Mouse (Mus musculus) bone marrow, adult 2 months (tissue): Measurements from ENCODE around the gene Spata32.
A peak's percentile ranks its signal among the peaks of the same experiment; 100 is the strongest.

Source experiments
- CTCF ChIP-seq: fragments of 200-500 bp; IDR thresholded peaks from 2 replicates; pipeline ENCODE4 v1.5.1; 2011; ENCODE audit warnings: low read length, control low read depth; ENCODE audit not compliant: control insufficient read depth, insufficient read depth
- POLR2A ChIP-seq: fragments of 200-500 bp; IDR thresholded peaks from 2 replicates; pipeline ENCODE4 v1.6.1; 2011; ENCODE audit warnings: low read depth, mild to moderate bottlenecking, control low read depth, low read length, borderline replicate concordance; ENCODE audit not compliant: control insufficient read depth

DNA sequence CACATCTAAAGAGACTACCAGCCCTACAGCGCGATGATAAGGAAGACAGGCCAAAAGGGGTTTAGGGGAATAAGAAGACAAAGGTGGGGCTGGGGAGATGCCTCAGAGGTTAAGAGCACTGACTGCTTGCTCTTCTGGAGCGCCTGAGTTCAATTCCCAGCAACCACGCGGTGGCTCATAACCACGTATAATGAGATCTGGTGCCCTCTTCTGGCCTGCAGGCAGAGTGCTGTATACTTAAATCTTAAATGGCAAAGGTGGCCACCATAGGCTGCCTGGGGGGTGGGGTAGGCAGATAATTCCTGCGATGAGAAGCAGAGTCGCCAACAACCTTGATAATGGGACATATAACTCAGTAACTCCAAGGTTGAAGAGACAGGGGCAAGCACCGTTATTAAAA lies 19.5 kb upstream of the Spata32 start:
- TF ChIP-seq CTCF (peak; percentile 1; the same call in 1 of the 2 replicates), POLR2A (no peak)
